Mouse (Mus musculus) olfactory bulb, adult 2 months (tissue): ENCODE measurements around the gene Ankra2. TPM values are rescaled to one million over a fixed set of nuclear protein-coding genes. Genes with fewer than 3 reads are reported as not detected.
A peak's percentile ranks its signal among the peaks of the same experiment; 100 is the strongest.

Experiments
- H3K27ac ChIP-seq: fragments of 200-500 bp; 2 replicates; pipeline ENCODE4 v1.5.1; 2012; ENCODE audit warnings: low read depth, low read length; ENCODE audit not compliant: insufficient read depth
- H3K4me1 ChIP-seq: fragments of 200-500 bp; 2 replicates; pipeline ENCODE4 v1.6.1; 2012; ENCODE audit warnings: low read length; ENCODE audit not compliant: control insufficient read depth, insufficient read depth
- H3K4me3 ChIP-seq: fragments of 200-500 bp; 2 replicates; pipeline ENCODE4 v1.5.1; 2012; ENCODE audit warnings: mild to moderate bottlenecking, low read depth, low read length, moderate library complexity; ENCODE audit not compliant: insufficient read depth
- CTCF ChIP-seq: fragments of 200-500 bp; IDR thresholded peaks from 2 replicates; pipeline ENCODE4 v1.5.1; 2012; ENCODE audit warnings: low read depth, mild to moderate bottlenecking, low read length, moderate library complexity; ENCODE audit not compliant: insufficient read depth
- POLR2A ChIP-seq: fragments of 200-500 bp; IDR thresholded peaks from 2 replicates; pipeline ENCODE4 v1.6.1; 2012; ENCODE audit warnings: mild to moderate bottlenecking, low read depth, low read length, moderate library complexity; ENCODE audit not compliant: insufficient read depth
- WGBS: fragments of 180-500 bp; shearing (Covaris S2); methylation state at CpG from one replicate; pipeline ENCODE4 v1.1.7; 2018; 5-methylcytosine and 5-hydroxymethylcytosine counted together
- polyA plus RNA-seq: library from polyadenylated mRNA; stranded (reverse); fragments of >200 nt; gene quantifications from 2 replicates; pipeline ENCODE4 v1.2.4, GENCODE M21; 2012; ENCODE audit warnings: low replicate concordance; ENCODE audit not compliant: missing spikeins, insufficient read depth, insufficient read length

Gene Ankra2
- polyA plus RNA-seq, 1 experiment = not detected

DNA sequence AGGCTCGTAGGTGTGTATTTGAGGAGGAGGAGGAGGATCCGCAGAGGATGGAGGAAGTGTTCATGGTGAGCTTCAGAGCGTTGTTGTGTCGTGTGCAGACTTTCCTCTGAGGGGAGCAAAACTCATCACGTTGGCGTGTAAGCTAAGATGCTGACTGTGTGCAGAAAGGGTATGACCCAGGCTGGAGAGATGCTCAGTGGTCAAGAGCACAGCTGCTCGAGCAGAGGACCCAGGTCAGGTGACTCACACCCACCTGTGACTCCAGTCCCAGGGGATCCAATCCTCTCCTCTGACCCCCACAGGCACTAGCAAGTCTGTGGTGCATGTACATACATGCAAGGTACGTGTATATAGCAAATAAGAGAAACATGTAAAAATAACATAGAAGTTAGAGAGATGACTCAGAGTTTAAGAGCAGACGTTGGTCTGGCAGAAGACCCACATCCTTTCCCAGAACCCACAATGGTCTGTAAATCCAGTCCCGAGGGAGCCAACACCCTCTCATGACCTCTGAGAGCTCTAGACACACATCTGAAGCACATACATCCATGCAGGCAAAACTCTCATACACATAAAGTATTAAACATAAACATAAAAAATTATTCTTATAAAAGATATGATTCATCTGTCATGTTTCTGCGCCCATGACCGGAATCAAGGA, 18.2 kb downstream of the Ankra2 start:
- H3K4me1 ChIP-seq = no peaks in the 10 kb centered on the region
- TF ChIP-seq POLR2A (no peak), CTCF (no peak)
- H3K27ac ChIP-seq = no peak overlapping the region
- H3K4me3 ChIP-seq = no peak overlapping the region
- WGBS = 80% methylated on average over 12 of the region's 12 CpGs

DNA sequence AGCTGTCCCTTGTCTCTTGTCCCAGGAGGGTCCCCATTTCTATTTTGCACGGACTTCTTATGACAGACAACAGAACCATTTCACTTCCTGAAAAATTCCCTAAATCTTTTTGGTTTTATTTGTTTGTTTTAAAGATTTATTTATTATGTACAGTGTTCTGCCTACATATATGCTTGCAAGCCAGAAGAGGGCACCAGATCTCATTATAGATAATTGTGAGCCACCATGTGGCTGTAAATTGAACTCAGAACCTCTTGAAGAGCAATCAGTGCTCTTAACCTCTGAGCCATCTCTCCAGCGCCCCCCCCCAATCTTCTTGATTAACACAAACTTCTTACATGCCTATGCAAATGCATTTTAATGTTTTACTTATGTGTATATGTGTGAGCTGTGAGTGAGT, 27.8 kb downstream of the Ankra2 start:
- H3K4me1 ChIP-seq = no peaks in the 10 kb centered on the region
- no peak overlapping the region for H3K27ac ChIP-seq
- H3K4me3 ChIP-seq = no peak overlapping the region
- WGBS = 46% methylated on average over 2 of the region's 2 CpGs
- no peak for TF ChIP-seq CTCF
- TF ChIP-seq POLR2A = no peak

DNA sequence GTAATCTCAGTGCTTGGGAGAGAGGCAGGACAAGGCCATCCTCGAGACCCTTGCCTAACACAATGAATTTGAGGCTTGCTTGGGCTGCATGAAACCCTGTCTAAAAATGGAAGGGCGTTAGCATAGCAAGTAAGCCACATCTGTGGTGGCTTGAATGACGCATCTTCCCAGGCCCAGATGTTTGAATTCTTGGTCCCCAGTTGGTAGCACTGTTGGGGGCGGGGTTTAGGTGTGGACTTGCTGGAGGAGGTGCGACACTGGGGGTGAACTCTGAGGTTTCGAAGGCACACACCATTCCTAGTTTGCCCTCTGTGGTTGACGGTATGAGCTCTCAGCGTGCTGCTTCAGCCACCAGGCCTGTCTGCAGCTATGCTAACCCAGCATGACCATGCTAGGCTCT, 28.8 kb downstream of the Ankra2 start:
- no peak for TF ChIP-seq POLR2A
- TF ChIP-seq CTCF = no peak
- Histone ChIP-seq H3K4me1 (peaks cover 4% of the 10 kb centered on the region; the same call in 1 of the 2 replicates), H3K4me3 (no peak overlapping the region), H3K27ac (no peak overlapping the region)
- WGBS = 90% methylated on average over 8 of the region's 8 CpGs

DNA sequence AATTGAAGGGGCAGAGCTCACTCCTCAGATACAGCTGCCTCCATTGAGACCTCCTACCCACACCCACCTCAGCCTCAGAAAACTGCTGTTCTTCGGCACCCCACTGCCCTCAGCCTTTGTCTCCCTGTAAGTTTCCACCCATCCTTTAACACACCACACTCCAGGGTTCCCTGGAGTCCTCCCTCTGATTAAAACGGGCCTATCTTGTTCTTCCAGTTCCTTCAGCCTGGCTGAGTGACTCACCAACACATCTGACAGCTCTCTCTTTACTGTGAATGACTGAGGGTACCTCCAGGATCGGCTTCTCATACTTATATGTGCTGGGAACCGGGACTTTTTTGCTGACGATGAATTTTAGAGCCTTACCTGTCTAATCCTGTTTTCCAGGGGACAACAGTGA, 33.2 kb downstream of the Ankra2 start:
- no peak overlapping the region for H3K27ac ChIP-seq
- H3K4me1 ChIP-seq = peaks cover 4% of the 10 kb centered on the region; the same call in 1 of the 2 replicates
- H3K4me3 ChIP-seq = no peak overlapping the region
- TF ChIP-seq CTCF = no peak
- no peak for TF ChIP-seq POLR2A
- 40% methylated on average over 5 of the region's 5 CpGs for WGBS

DNA sequence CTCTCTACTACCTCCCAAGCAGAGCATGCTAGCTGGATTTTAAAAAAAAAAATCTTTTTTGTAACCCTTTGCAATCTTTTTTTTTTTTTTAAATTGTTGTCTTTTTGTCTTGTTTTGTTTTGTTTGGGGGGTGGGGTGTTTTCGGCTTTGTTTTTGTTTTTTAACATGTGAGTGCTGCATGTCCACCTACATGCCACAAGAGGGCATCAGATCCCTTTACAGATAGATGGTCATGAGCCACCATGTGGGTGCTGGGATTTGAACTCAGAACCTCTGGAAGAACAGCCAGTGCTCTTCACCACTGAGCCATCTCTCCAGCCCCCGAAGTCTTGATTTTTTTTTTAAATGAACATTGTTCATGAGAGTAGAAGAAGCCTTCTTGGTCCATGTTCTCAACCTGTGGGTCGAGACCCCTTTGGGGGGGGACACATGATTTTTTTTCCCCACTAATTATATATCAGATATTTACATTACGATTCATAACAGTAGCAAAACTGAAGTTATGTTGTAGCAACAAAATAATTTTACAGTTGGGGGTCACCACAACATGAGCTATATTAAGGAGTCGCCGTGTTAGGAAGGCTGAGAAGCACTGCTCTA, 35.1 kb downstream of the Ankra2 start:
- H3K4me1 ChIP-seq = peaks cover 4% of the 10 kb centered on the region; the same call in 1 of the 2 replicates
- no peak overlapping the region for H3K4me3 ChIP-seq
- TF ChIP-seq CTCF = no peak
- no peak for TF ChIP-seq POLR2A
- 92% methylated on average over 6 of the region's 6 CpGs for WGBS
- no peak overlapping the region for H3K27ac ChIP-seq

DNA sequence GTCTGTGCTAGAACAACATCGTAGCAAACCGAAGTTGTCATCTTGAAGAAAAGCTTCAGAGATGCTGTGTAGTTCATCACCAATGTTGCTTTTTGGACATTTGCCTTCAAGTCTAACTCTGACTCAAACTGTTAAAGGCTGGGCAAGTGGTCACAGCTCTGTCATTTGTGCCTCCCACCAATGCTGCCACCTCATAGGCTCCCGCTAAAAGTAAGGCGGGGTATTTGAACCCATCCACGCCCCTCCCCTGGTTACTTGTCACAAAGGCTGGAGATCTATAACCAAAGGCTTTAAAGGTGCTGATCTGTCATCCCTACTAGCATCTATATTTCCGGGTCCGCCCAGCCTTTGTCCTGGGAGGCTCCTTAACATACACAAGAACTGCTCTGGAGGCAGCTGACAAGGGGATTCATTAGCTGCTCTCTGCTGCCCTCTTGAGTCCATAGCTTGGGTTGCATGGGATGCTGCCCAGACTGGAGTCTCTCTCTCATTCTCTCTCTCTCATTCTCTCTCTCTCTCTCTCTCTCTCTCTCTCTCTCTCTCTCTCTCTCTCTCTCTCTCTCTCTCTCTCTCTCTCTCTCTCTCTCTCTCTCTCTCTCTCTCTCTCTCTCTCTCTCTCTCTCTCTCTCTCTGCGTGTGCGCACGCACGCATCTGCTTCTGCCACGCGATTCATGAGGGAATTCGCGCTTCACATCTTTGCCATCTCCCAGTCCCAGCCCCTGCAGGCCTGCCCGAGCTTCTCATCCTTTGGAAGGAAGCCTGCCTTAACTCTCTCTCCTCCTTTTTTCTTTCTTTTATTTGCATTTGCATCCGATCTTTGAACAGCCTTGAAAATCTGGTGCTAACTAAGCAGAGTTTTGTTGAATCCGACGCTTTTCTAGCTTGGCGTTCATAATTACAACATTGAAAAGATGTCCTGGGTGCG, 36.2 kb downstream of the Ankra2 start:
- Histone ChIP-seq H3K27ac (no peak overlapping the region), H3K4me3 (no peak overlapping the region)
- 39% methylated on average over 21 of the region's 21 CpGs for WGBS

DNA sequence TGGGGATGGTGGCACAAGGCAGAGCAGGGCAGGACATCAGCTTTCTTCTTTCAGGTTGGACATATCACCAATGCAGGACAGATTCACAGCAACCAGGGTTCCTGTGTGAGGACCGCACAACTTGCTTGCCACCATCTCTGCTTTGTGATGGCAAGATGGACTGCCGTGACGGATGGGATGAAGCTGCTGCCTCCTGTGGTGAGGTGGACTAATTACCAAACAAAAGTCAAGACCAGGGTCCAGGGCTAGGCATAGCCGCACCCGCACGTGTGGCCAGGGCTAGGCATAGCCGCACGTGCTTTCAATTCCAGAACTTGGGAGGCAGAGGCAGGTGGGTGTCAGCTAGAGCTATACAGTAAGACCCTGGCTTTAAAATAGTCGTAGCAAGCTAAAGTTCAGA, 42.4 kb downstream of the Ankra2 start:
- 91% methylated on average over 9 of the region's 9 CpGs for WGBS
- Histone ChIP-seq H3K4me1 (peaks cover 5% of the 10 kb centered on the region; the same call in 1 of the 2 replicates), H3K27ac (no peak overlapping the region), H3K4me3 (no peak overlapping the region)
- TF ChIP-seq POLR2A (no peak), CTCF (no peak)

More for the DNA sequence above, 36.2 kb downstream of the Ankra2 start:
- TF ChIP-seq CTCF (0 out of 2 replicates have a peak, but pooled peaks have one; percentile 26), POLR2A (no peak)
- H3K4me1 ChIP-seq = peaks cover 4% of the 10 kb centered on the region; the same call in 1 of the 2 replicates

DNA sequence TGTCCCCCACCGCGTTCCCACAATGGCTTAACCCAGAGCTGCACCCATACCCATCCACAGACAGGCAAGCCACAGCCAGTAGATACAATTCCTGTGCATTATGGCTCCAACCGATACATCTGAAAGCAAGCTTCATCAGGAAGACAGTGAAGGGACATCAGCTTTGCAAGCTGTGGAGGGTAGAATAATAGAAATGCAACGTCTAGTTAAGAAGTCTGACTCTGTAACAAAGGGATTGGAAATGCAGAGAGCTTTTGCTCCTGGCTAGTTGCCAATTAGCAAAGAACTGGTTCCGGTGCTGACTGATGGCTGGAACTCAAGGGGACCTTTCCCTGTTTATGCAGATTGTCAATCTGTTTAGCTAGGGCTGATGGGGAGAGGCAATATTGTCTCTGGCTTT, 43.5 kb downstream of the Ankra2 start:
- Histone ChIP-seq H3K4me3 (no peak overlapping the region), H3K27ac (peak overlapping the region; percentile 45; the same call in 1 of the 2 replicates), H3K4me1 (peaks cover 5% of the 10 kb centered on the region; the same call in 1 of the 2 replicates)
- TF ChIP-seq POLR2A = no peak
- TF ChIP-seq CTCF = no peak
- WGBS = 21% methylated on average over 5 of the region's 5 CpGs
